Mouse (Mus musculus) hindbrain, embryonic 13.5 days (tissue): ENCODE measurements around the gene Spag9. TPM values are rescaled to one million over a fixed set of nuclear protein-coding genes. Genes with fewer than 3 reads are reported as not detected.

Experiments used
- ATAC-seq: fragments of 200-750 bp; cut with Nextera tagmentation; 2 replicates; pipeline ENCODE4 v1.8.0; 2017; ENCODE audit warnings: moderate TSS enrichment; ENCODE audit not compliant: low FRiP score
- H3K27ac ChIP-seq: fragments of 300-500 bp; sonication (generic); 2 replicates; pipeline ENCODE4 v1.5.1; 2015; ENCODE audit warnings: inconsistent platforms, mild to moderate bottlenecking, moderate library complexity
- H3K27me3 ChIP-seq: fragments of 300-500 bp; sonication (generic); 2 replicates; pipeline ENCODE4 v1.6.1; 2015; ENCODE audit warnings: mild to moderate bottlenecking, inconsistent platforms
- H3K36me3 ChIP-seq: fragments of 300-500 bp; sonication (generic); 2 replicates; pipeline ENCODE4 v1.6.1; 2015; ENCODE audit warnings: mild to moderate bottlenecking, inconsistent platforms
- H3K4me1 ChIP-seq: fragments of 300-500 bp; sonication (generic); replicated peaks from 2 replicates; pipeline ENCODE4 v1.6.1; 2015; ENCODE audit warnings: inconsistent platforms
- H3K4me2 ChIP-seq: fragments of 300-500 bp; sonication (generic); 2 replicates; pipeline ENCODE4 v1.6.1; 2015; ENCODE audit warnings: inconsistent platforms, mild to moderate bottlenecking, moderate library complexity
- H3K4me3 ChIP-seq: fragments of 300-500 bp; sonication (generic); 2 replicates; pipeline ENCODE4 v1.5.1; 2015; ENCODE audit warnings: mild to moderate bottlenecking, inconsistent platforms
- H3K9ac ChIP-seq: fragments of 300-500 bp; sonication (generic); 2 replicates; pipeline ENCODE4 v1.6.1; 2015; ENCODE audit warnings: mild to moderate bottlenecking, inconsistent platforms
- H3K9me3 ChIP-seq: fragments of 300-500 bp; sonication (generic); 2 replicates; pipeline ENCODE4 v1.6.1; 2016; ENCODE audit warnings: inconsistent platforms
- WGBS: fragments of 180-500 bp; shearing (Covaris S2); methylation state at CpG from one replicate; pipeline ENCODE4 v1.1.7; 2015; 5-methylcytosine and 5-hydroxymethylcytosine counted together
- polyA plus RNA-seq: library from polyadenylated mRNA; unstranded; fragments of >200 nt; fragmentation: Nextera tagmentation; extraction: Ambion mirVana; gene quantifications from 2 replicates; pipeline ENCODE4 v1.2.1, GENCODE M21; 2015

The Spag9 gene
- polyA plus RNA-seq, 1 experiment from 2014 or later, result 96.8 TPM

DNA sequence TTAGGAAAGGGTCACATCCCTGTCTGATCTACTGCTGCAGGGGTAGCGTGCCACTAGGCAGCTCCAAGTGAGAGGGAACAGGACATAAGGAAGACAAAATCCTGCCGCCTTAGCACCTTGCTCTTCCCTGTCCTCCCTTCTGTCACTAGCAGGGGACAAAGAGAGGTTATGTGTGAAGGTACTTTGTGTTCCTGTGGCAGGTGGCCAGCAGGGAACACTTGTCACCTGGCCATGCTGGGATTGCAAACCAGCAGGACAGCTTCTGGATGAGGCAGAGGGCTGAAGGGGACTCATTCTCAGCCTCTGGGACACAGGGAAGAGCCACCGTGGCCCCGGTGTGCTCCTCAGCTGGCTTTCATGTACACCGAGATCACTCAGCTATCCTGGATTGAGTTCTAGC lies 175.8 kb downstream of the Spag9 start:
- Histone ChIP-seq H3K9me3 (no peaks in the 10 kb centered on the region), H3K4me2 (no peak overlapping the region), H3K4me3 (no peak overlapping the region), H3K27me3 (no peaks in the 10 kb centered on the region), H3K4me1 (peaks cover 9% of the 10 kb centered on the region), H3K36me3 (no peaks in the 10 kb centered on the region), H3K27ac (no peak overlapping the region), H3K9ac (no peak overlapping the region)
- 88% methylated on average over 5 of the region's 5 CpGs for WGBS
- ATAC-seq, result no peak

DNA sequence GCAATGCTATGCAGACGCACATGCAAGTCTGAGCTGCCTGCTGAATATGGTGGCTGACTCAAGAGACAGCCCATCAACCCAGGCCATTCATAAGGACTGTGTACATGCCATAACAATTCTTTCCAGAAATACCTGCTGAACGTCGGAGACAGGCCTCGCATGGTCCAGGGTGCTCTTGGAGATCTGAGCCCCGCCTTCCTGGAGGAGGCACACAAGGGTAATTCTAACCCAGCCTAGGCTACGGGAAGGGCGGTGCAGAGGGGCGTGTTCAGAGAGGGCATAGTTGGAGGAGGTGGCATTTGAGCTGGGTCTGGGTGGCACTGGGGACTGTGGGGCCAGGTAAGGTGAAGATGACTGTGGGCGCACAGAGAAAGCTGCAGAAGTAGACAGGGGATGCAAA lies 176.3 kb downstream of the Spag9 start:
- ATAC-seq, result no peak
- no peak overlapping the region for H3K9ac ChIP-seq
- WGBS, result 85% methylated on average over 9 of the region's 9 CpGs
- H3K27me3 ChIP-seq, result no peaks in the 10 kb centered on the region
- H3K27ac ChIP-seq, result no peak overlapping the region
- H3K9me3 ChIP-seq, result no peaks in the 10 kb centered on the region
- no peaks in the 10 kb centered on the region for H3K36me3 ChIP-seq
- no peak overlapping the region for H3K4me2 ChIP-seq
- H3K4me3 ChIP-seq, result no peak overlapping the region
- peaks cover 9% of the 10 kb centered on the region for H3K4me1 ChIP-seq

DNA sequence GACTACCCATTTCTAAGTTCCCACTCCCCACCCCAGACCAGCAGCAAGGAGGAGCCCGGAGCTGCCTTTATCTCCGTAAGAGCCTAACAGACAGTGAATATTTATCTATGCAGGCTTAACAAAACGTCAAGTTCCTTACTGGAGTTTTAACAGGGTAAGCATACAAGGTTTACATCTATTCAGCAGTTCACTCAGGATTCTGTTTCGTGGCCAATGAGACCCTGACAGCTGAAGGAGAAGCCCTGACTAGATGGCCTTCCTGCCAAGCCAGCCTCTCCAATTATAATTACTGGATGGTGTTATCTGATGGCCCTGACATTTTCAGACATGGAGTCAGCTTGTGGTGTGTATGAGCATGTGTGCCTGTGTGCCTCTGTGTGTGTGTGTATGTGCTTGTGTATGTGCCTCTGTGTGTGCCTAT lies 177.8 kb downstream of the Spag9 start:
- H3K9ac ChIP-seq, result no peak overlapping the region
- H3K36me3 ChIP-seq, result no peaks in the 10 kb centered on the region
- WGBS, result 60% methylated on average over 4 of the region's 4 CpGs
- H3K4me1 ChIP-seq, result peaks cover 9% of the 10 kb centered on the region
- no peak overlapping the region; the same call in 1 of the 2 replicates for H3K27ac ChIP-seq
- ATAC-seq, result no peak
- no peaks in the 10 kb centered on the region for H3K27me3 ChIP-seq
- H3K4me2 ChIP-seq, result no peak overlapping the region
- no peak overlapping the region for H3K4me3 ChIP-seq
- no peaks in the 10 kb centered on the region for H3K9me3 ChIP-seq

DNA sequence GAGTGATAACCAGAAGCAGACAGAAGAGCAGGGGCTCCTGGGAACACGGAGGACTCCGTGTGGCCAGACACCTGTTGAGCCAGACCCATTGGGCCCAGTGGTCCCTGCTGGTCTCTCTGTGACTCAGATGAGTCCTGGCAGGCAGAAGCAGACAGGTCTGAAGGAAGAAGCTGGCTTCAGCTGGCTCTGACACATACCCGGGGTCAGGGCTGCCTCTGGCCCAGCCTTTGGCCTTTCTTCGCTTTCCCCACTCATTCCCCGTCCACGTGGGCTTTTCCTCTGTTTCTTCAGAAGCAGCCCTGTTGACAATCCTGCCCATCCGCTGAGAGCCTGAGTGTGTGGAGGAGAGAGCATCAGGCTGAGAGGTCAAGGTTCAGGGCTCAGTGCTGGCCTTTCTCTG lies 179.4 kb downstream of the Spag9 start:
- Histone ChIP-seq H3K9ac (no peak overlapping the region), H3K4me2 (no peak overlapping the region), H3K4me3 (no peak overlapping the region), H3K27ac (no peak overlapping the region; the same call in 1 of the 2 replicates), H3K36me3 (no peaks in the 10 kb centered on the region), H3K4me1 (peaks cover 10% of the 10 kb centered on the region), H3K9me3 (no peaks in the 10 kb centered on the region), H3K27me3 (no peaks in the 10 kb centered on the region)
- WGBS, result 61% methylated on average over 7 of the region's 7 CpGs
- no peak for ATAC-seq

Other genes with a start within 250 kb of the Spag9 start
- 29.9 and 31.8 TPM in 2 replicates for gene Utp18, start 110.3 kb upstream of the Spag9 start, polyA plus RNA-seq
- gene Mbtd1, start 110.2 kb upstream of the Spag9 start, polyA plus RNA-seq, result 34.5 and 34.8 TPM in 2 replicates
- 80.5 and 81.5 TPM in 2 replicates for gene Nme2, start 39.8 kb upstream of the Spag9 start, polyA plus RNA-seq
- 351 and 358 TPM in 2 replicates for gene Gm20390, start 27.8 kb upstream of the Spag9 start, polyA plus RNA-seq
- gene Nme1, start 27.6 kb upstream of the Spag9 start, polyA plus RNA-seq, result 340 and 371 TPM in 2 replicates
- gene Tob1, start 215.4 kb downstream of the Spag9 start, polyA plus RNA-seq, result 32.3 and 36.0 TPM in 2 replicates
- 5.9 and 8.6 TPM in 2 replicates for gene Wfikkn2, start 249.9 kb downstream of the Spag9 start, polyA plus RNA-seq